Mouse (Mus musculus): ENCODE measurements around the gene Igfbp7.

DNA sequence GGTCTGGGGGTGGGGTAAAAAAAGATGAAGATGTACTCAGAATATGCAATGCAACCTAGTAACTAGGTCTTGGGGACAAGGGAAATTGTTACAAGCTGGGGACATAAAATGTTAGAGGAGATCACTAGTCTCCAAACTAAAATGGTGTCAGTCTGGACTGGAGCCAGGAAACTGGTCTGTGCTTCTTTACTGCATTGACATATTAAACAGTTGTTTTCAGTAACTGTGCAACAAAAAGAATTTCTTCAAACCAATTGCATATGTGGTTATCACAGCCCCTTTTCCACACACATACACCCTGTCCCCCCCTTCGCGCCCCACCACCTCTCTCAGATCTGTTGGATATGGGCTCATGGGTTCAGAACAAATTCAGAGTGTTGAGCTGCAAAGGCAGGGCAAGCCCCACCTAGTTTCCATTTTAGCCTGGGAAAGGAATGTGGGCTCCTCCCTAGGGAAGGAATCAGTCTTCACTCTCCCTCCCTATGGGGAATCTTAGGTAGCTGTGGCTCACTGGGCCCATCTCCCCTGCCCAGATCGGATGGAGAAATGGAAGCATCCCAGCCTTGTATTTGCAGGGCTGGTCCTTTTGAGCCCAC, 43.3 kb downstream of the Igfbp7 start:
- no peak for TF ChIP-seq CTCF (IDR thresholded peaks at IDR 0.05; ENCODE audit: insufficient read depth, low read length)
- no peak for TF ChIP-seq POLR2A (IDR thresholded peaks at IDR 0.05; ENCODE audit: borderline replicate concordance, extremely low read depth, low read depth, low read length)

Data from lung, adult 2 months (tissue).